Mouse (Mus musculus) mouse trophoblast stem cell (cell line): ENCODE results near the gene Bbs9.
"Not testable (repeated sequence)": the region's sequence is repeated elsewhere in the genome, so short reads cannot be mapped to it uniquely, and the experiment has no call there.

Experiments
- in situ Hi-C, 2 experiments: fragments of 300-500 bp; cut with MseI, MboI; formaldehyde crosslinking; loops; 2 replicates in 1 of 2; 3 replicates in 1 of 2; pipeline ENCODE4 v1.15.1; 2025

Gene Bbs9

GRCm38 (mm10) chr9:22475424-22475868 is at the start of gene Bbs9:
Gene Bbs9, plus strand, starts transcription at chr9:22475715.
- in situ Hi-C loops = no loop called here

- in situ Hi-C loops = no loop called here
Observed at GRCm38 (mm10) chr9:22428028-22428665, 47.4 kb upstream of the Bbs9 start.

- in situ Hi-C loops = no loop called here
Observed at GRCm38 (mm10) chr9:22428666-22429410, 46.7 kb upstream of the Bbs9 start.

GRCm38 (mm10) chr9:22429533-22430241 is 45.8 kb upstream of the Bbs9 start:
- in situ Hi-C loops = no loop called here

- in situ Hi-C loops = no loop called here
Observed at GRCm38 (mm10) chr9:22430315-22430840, 45.1 kb upstream of the Bbs9 start.

- in situ Hi-C loops = no loop called here
Observed at GRCm38 (mm10) chr9:22433221-22433620, 42.3 kb upstream of the Bbs9 start.

GRCm38 (mm10) chr9:22434101-22434500 is 41.4 kb upstream of the Bbs9 start:
- in situ Hi-C loops = no loop called here

GRCm38 (mm10) chr9:22438826-22439225 is 36.7 kb upstream of the Bbs9 start:
- in situ Hi-C loops = no loop called here

- in situ Hi-C loops = no loop called here
Observed at GRCm38 (mm10) chr9:22443157-22443556, 32.4 kb upstream of the Bbs9 start.

GRCm38 (mm10) chr9:22445123-22445522 is 30.4 kb upstream of the Bbs9 start:
- in situ Hi-C loops = no loop called here

- in situ Hi-C loops = no loop called here
Observed at GRCm38 (mm10) chr9:22447213-22447612, 28.3 kb upstream of the Bbs9 start.

- in situ Hi-C loops = no loop called here
Observed at GRCm38 (mm10) chr9:22448420-22448819, 27.1 kb upstream of the Bbs9 start.

- in situ Hi-C loops = no loop called here
Observed at GRCm38 (mm10) chr9:22449209-22449608, 26.3 kb upstream of the Bbs9 start.

GRCm38 (mm10) chr9:22452697-22453096 is 22.8 kb upstream of the Bbs9 start:
- in situ Hi-C loops = no loop called here

GRCm38 (mm10) chr9:22453501-22453924 is 22.0 kb upstream of the Bbs9 start:
- in situ Hi-C loops = no loop called here

GRCm38 (mm10) chr9:22453990-22454389 is 21.5 kb upstream of the Bbs9 start, which contains the start of gene Gm17545:
Gene Gm17545, plus strand, starts transcription at chr9:22454290.
- in situ Hi-C loops = not testable (repeated sequence)

GRCm38 (mm10) chr9:22455041-22455440 is 20.5 kb upstream of the Bbs9 start:
- in situ Hi-C loops = no loop called here

- in situ Hi-C loops = no loop called here
Observed at GRCm38 (mm10) chr9:22457142-22457835, 18.2 kb upstream of the Bbs9 start.

GRCm38 (mm10) chr9:22461946-22462345 is 13.6 kb upstream of the Bbs9 start:
- in situ Hi-C loops = no loop called here

- in situ Hi-C loops = no loop called here
Observed at GRCm38 (mm10) chr9:22466212-22466611, 9.3 kb upstream of the Bbs9 start.

GRCm38 (mm10) chr9:22467371-22468169 is 7.9 kb upstream of the Bbs9 start:
- in situ Hi-C loops = no loop called here
